Mouse (Mus musculus) lung, postnatal 25 days (tissue): ENCODE data around the gene Bcor.

ENCODE experiments used
- DNase-seq: peaks from one replicate; pipeline ENCODE4 v3.0.0; 2022; ENCODE audit warnings: low spot score

Gene Bcor

GRCm38 (mm10) chrX:12062121-12062931 lies 97.8 kb downstream of the Bcor start:
- no peak for DNase-seq

DNA sequence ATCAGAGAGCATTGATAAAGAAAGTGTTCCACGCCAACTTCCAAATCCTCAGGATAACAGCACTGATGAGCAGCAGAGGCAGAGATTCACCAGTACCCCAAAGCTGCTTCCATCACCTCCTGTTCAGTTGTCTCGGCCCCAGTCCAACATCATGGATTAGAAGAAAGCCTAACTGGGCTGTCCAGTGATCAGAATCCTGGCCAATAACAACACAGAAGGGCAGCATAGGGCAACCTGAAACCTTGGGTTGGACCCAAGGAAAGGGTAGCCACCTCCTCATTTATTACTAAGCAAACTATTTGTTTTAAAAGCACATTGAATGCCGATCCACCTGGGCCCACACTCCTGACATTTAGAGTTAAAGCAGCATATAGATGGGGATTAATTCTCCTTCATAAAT lies 99.3 kb downstream of the Bcor start:
- DNase-seq, result no peak

- DNase-seq, result no peak
Observed at GRCm38 (mm10) chrX:12057210-12057609, 102.9 kb downstream of the Bcor start.

GRCm38 (mm10) chrX:12053315-12053914 lies 106.7 kb downstream of the Bcor start:
- DNase-seq, result peak; percentile 54

DNA sequence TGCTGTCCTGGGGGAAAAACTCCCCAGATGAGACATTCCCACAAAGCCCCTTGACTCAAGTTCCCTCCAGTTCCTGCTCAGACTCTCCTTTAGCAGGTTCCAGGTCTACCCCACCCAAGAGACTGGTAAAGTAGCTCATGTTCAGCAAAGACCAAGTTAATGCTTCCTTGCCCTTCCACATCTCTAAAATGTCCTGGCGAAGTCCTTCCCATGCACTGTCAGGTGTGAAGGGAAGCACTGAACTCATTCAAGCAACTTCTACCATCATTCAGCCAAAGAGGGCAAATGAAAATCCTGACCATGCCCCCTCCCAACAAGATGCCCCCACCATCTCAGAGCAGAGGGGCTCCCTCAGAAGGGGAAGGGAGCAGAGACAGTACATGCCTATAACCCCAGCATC lies 107.5 kb downstream of the Bcor start:
- DNase-seq, result no peak

DNA sequence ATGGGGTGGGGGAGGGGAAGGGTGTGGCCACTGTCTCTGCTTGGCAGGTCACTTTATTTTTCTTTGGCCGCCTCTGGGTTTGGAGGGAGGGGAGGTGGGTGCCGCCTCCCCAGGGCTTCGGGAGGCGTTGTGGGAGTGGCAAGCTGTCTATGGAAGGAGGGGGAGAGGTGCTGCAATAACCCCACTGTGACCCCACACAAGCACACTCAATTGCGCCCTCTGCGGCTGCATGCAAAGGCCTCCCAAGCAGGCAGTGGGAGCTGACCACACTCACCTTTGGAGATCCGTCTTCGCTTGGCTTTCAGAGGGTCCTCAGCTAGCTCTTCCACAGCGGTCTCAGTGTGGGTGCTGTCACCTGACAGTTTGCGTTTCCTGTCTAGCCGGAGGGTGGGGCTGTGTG lies 111.4 kb downstream of the Bcor start:
- DNase-seq, result no peak

DNA sequence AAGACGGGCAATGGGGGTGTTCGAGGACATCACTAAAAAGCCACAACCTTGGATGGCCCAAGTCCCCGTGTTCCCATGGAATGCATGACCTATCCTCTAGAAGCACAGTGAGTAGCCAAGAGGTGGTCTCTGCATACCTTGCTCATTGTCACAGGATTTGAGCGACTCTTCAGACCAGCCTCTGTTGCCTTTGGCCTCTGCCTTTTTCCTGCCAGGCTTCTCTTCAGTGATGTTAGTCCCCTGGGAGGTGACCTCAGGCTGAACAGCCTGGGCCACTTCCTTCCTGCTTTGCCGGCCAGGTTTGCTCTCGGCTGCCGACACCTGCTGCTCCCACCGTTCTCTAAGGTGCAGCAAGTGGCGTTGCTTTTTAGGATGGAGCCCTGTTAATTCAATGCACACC lies 112.0 kb downstream of the Bcor start:
- DNase-seq, result no peak

DNA sequence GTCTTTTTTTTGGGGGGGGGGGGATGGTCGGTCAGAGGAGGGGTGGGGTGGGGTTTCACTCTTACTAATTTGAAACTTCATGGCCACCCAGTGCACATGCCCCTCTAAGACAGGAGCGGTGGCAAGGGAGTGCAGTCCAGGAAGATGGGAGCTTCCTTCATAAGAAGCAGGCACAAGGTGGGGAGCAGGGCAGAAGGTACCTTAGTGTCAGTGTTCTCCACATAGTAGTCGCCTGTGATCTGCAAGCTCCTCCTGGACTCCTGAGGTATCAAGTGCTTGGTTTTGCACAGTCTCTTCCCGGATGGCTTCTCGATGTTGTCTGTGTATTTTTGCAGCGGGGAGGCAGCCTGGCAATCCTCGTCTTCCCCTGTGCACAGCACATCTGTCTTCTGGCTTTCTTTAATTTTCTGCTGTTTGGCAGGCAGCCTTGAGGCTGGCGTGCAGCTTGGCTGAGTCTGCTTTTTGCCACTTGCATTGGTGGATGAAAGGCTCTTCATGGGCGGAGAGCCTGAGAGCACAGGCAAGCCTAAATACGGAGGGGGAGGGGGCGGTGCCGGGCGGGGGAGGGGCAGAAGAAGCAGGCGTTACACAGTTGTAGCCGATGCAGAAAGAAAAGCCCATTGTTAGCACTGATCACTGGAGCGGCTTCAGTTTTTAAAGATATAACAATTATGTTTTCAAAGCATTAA lies 112.8 kb downstream of the Bcor start:
- no peak for DNase-seq

DNA sequence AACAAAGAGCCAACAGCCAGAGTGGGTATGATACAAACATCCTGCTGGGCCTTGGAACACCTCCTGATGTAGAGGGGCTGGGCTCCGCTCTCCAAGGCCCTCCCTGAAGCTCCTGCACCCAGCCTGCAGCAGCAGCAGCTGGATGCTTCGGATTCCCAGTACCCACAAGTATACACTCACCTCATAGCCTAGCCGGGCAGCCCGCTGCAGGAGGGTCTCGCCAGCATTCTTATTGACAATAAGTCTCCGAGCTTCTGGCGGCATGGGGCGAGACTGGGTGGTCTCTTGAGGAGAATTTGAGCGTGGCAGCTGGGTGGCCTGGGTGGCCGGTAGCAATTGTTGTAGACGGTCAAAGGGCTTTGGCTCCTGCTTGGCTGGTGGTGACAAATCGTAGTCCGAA lies 113.5 kb downstream of the Bcor start:
- no peak for DNase-seq

DNA sequence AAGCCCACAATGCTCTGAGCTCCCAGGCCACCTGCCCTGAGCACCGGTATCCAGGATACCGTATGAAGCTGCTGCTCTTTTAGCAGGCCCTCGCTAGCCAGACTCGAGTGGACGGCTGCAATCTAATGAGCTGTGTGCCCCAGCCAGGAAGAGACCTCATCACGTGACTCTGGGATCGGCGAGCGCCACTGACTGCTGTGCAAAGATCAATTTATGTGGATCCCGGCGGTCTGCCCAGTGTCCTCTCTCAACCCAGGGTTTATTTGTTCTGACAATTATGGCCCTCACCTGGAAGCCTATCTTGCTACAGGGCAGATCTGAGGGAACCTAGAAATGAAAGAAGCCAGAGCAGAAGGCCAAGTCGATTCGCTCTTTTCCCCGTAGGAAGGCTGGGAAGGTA lies 116.8 kb downstream of the Bcor start:
- DNase-seq, result no peak

DNA sequence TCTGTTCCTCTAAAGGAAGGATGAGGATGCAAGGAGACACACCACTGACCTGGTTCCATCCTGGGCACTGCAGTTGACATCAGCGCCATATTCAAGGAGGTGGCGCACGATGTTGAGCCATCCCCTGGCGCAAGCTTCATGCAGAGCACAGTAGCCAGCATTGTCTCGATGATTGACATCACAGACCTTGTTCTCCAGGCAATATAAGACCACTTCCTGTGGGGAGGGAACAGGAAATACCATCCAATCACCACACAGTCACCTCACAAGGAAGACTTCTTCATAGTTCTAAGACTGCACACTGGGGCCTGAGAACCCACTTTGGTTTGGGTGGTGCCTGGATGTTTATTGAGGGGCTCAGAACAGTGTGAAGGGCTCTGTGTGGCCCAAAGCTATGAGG lies 118.7 kb downstream of the Bcor start:
- DNase-seq, result no peak

GRCm38 (mm10) chrX:12014726-12015464 lies 145.3 kb downstream of the Bcor start:
- DNase-seq, result peak; percentile 20

GRCm38 (mm10) chrX:12010660-12011059 lies 149.5 kb downstream of the Bcor start:
- no peak for DNase-seq

DNA sequence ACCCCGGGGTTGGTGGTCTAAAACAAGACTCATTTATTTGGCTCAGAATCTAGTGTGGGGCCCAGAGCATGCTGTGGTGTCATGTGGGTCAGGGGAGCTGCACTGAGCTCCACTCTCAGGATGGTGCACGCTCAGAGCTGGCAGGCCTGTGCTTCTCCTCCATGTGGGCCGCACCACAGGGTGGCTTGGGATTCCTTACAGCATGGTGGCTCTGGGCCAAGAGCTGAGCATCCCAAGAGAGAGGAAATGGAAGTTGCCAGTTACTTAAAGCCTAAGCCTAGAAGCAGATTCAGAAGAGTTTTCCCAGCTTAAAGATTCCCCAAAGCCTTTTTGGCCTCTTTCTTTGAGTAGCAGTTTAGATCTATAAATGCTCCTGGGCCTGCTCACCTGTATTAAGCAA lies 151.1 kb downstream of the Bcor start:
- no peak for DNase-seq

- DNase-seq, result no peak
Observed at GRCm38 (mm10) chrX:12007832-12008540, 152.2 kb downstream of the Bcor start.

DNA sequence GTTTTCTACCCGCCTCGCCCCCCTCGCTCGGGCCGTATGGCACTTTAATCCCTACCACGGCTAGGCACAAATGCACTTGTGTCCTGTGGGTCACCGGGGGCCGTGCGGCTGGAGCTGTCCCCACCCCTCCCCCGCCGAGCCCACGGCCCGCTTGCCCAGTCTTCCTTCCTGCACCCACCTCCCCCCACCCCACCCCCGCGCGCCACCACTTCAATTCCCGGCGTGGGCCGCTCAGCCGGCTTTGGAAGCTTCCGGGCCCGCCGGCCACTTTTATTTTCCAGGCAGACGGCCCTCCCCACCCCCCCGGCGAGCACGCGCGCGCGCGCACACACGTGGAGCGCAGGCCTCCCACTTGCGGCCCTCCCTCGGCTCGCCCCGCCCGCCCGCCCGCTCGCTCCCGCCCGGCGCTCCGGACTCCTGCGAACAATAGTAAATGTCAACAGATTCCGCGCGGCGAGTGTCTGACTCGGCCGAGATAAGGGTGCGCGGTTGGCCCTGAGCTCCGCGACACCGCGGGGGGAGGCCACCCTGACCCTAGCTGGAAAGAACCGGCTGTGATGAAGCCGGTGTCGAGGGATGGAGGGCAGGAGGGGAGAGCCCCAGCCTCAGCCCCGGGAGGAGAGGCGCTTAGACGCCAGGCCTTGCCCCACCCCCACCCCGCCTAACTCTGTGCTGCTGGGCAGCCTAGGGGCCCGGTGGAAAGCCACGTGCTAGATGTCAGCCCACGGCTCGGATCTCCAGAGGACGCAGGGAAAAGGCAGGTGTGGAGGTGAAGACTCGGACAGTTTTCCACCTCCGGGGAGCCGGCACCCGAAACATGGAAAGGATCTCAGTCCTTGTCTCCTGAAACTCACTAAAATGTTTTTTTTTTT lies 153.0 kb downstream of the Bcor start:
- peak; percentile 58 for DNase-seq

DNA sequence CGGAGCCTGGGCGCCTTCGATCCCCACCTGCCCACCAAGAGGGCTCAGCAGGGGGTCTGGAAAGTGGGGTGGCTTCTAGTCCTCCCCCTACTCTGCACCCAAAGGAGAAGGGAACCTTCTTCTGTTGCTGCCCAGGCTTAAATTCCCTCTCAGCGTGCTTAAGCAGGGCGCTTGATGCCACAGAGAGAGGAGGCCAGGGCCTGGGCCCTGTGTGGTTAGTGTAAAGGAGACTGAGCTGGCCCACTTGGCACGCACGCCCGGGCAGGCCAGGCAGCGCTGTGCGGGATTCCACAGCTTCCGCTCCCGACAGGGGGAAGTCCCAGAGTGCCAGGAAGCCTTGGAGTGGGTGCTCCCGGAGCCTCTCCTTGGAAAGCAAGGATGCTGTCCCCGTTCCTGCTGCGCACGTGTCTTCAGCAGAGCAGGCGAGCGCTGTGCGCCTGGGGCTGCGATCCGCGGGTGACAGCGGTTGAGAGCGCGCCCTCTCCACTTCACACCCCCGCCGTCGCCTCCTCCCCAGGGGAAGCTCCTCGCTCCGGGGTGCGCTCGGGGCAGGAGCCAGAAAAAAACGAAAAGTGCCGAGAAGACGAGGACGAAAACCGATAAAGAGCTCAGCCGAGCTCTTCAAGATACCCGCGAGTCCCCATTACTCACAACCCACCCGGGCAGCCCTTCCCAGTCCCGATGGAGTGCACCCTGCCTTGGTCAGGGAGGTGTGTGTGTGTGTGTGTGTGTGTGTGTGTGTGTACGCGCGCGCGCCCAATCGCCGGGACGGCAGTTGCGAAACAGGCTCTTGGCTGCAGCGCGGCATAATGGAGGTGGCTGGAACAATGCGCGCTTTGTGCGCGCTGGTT lies 153.9 kb downstream of the Bcor start:
- peak; percentile 59 for DNase-seq

DNA sequence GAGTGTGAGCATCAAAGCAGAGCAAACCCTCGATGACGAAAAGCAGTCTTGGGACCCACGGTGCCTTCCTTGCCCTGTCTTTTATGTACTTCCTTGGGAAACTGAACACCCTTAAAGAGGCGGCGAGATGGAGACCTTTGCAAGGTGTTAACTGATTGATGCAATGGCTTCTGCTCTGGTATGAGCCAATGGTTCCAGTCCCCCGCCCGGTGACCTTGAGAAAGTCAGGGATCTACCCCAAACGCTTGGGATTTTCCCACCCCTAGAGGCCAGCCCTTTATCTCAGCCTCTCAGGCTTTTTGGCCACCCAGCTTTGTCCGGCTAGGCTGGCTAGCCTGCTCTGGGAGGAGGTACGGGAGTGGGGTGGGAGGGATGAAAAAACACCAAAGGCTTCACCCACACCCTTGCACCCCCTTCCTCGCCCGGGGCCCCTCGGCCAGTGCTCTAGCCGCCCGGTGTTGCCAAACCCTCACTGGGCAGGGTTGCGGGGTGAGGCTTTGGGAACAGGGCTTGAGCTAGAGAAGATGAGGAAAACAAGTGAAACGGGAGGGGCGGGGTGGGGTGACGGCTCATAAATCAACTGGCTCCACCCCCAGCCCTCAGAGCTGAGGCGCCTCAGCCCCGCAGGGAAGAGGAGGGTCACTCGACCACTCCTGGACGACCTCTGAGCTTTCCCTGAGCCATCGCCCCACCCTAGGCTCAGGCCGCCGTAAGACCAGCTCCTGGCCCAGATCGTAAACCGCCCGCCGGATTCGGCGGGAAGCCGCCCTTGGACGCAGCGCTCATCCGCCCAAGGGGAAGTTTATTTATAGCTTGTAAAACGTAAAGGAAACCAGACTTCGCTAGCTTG lies 154.7 kb downstream of the Bcor start:
- DNase-seq, result peak; percentile 43

DNA sequence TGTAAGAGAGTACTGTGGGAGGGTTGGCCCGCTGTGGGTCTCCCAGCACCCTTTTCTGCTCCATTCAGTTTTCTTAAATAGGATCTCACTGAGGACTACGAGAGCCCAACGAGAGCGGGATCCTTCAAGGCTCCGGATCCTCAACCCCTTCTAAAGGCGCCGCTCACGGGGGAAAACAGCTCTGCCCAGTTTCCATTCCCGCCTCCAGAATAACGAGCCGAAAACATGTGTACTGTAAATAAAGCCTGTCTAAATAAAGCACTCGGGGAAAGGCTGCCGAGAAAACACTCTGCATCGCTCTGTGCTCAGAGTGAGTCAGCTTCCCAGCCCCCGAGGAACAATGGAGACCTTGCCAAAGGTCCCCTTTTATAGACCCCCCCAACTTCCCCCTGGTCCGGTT lies 155.7 kb downstream of the Bcor start:
- DNase-seq, result no peak
